Mouse (Mus musculus) liver, adult 2 months (tissue): ENCODE measurements around the gene Sorbs1.

Experiments used
- CTCF ChIP-seq: fragments of 200-500 bp; IDR thresholded peaks from 2 replicates; pipeline ENCODE4 v1.5.1; 2011; ENCODE audit warnings: low read depth, low read length, control low read depth
- POLR2A ChIP-seq: fragments of 200-500 bp; IDR thresholded peaks from 2 replicates; pipeline ENCODE4 v1.6.1; 2011; ENCODE audit warnings: low read length, control low read depth; ENCODE audit not compliant: insufficient read depth; ENCODE audit errors: extremely low read depth

- TF ChIP-seq CTCF (no peak), POLR2A (no peak)
These were observed 41.6 kb upstream of the Sorbs1 start for GRCm38 (mm10) chr19:40555136-40555535.
